Mouse (Mus musculus) mouse trophoblast stem cell (cell line): Measurements from ENCODE around the gene A930033H14Rik.

Experiments used
- in situ Hi-C, 2 experiments: fragments of 300-500 bp; cut with MseI, MboI; formaldehyde crosslinking; loops; 2 replicates in 1 of 2; 3 replicates in 1 of 2; pipeline ENCODE4 v1.15.1; 2025

The A930033H14Rik gene

GRCm38 (mm10) chr10:69237185-69237584 lies 24.3 kb upstream of the A930033H14Rik start:
- in situ Hi-C loops, result no loop called here

- in situ Hi-C loops, result no loop called here
These were observed 13.1 kb upstream of the A930033H14Rik start for GRCm38 (mm10) chr10:69225951-69226350.

- in situ Hi-C loops, result no loop called here
These were observed 12.6 kb upstream of the A930033H14Rik start for GRCm38 (mm10) chr10:69225471-69225870.

GRCm38 (mm10) chr10:69224276-69224675 lies 11.4 kb upstream of the A930033H14Rik start:
- in situ Hi-C loops, result no loop called here

GRCm38 (mm10) chr10:69223232-69223631 lies 10.3 kb upstream of the A930033H14Rik start:
- in situ Hi-C loops, result no loop called here

GRCm38 (mm10) chr10:69221955-69222354 lies 9.1 kb upstream of the A930033H14Rik start:
- in situ Hi-C loops, result no loop called here

- in situ Hi-C loops, result no loop called here
These were observed 8.2 kb upstream of the A930033H14Rik start for GRCm38 (mm10) chr10:69221148-69221547.

- in situ Hi-C loops, result no loop called here
These were observed 7.4 kb upstream of the A930033H14Rik start for GRCm38 (mm10) chr10:69220296-69220695.

- in situ Hi-C loops, result no loop called here
These were observed 6.4 kb upstream of the A930033H14Rik start for GRCm38 (mm10) chr10:69219289-69219626.

GRCm38 (mm10) chr10:69218458-69219288 lies 5.8 kb upstream of the A930033H14Rik start:
- in situ Hi-C loops, result no loop called here

GRCm38 (mm10) chr10:69217127-69217690 lies 4.3 kb upstream of the A930033H14Rik start:
- in situ Hi-C loops, result no loop called here

- in situ Hi-C loops, result no loop called here
These were observed 1.1 kb upstream of the A930033H14Rik start for GRCm38 (mm10) chr10:69213986-69214385.

GRCm38 (mm10) chr10:69213451-69213877 lies 566 bp upstream of the A930033H14Rik start:
- in situ Hi-C loops, result no loop called here

- in situ Hi-C loops, result no loop called here
These were observed 922 bp downstream of the A930033H14Rik start for GRCm38 (mm10) chr10:69211976-69212375.

- in situ Hi-C loops, result no loop called here
These were observed 1.3 kb downstream of the A930033H14Rik start for GRCm38 (mm10) chr10:69211560-69211959.

GRCm38 (mm10) chr10:69210659-69211058 lies 2.2 kb downstream of the A930033H14Rik start:
- in situ Hi-C loops, result no loop called here

GRCm38 (mm10) chr10:69210006-69210405 lies 2.9 kb downstream of the A930033H14Rik start:
- in situ Hi-C loops, result no loop called here

- in situ Hi-C loops, result no loop called here
These were observed 4.2 kb downstream of the A930033H14Rik start for GRCm38 (mm10) chr10:69208705-69209104.

GRCm38 (mm10) chr10:69207981-69208630 lies 4.8 kb downstream of the A930033H14Rik start:
- in situ Hi-C loops, result no loop called here

- in situ Hi-C loops, result no loop called here
These were observed 5.4 kb downstream of the A930033H14Rik start for GRCm38 (mm10) chr10:69207481-69207880.

GRCm38 (mm10) chr10:69206081-69206480 lies 6.8 kb downstream of the A930033H14Rik start:
- in situ Hi-C loops, result no loop called here

- in situ Hi-C loops, result no loop called here
These were observed 8.1 kb downstream of the A930033H14Rik start for GRCm38 (mm10) chr10:69204677-69205400.
